Mouse (Mus musculus): ENCODE data around the gene Ppm1e.

The Ppm1e gene

GRCm38 (mm10) chr11:87250132-87250531 is 108.7 kb downstream of the Ppm1e start:
- DNase-seq (ENCODE audit: low spot score in 2 of 2): no peak

DNA sequence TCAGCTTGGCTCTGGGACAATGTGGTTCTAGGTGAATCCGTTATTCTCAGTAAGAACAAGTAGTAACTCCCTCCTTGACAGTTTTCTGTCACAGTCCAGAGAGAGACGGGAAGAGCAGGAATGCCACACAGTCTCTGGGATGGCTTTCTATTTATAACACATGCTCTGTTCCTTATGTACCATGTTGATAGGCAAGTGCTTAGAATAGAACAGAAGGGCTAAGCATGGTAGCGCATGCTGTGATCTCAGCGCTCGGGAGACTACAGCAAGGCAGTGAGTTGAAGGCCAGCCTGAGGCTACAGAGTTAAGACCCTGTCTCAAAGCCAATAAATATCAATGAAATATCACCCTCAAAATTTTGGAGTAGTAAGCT is 111.3 kb downstream of the Ppm1e start:
- no peak for DNase-seq (ENCODE audit: low spot score in 2 of 2)

- no peak for DNase-seq (ENCODE audit: low spot score in 2 of 2)
Measured at GRCm38 (mm10) chr11:87246724-87247493, 111.9 kb downstream of the Ppm1e start.

DNA sequence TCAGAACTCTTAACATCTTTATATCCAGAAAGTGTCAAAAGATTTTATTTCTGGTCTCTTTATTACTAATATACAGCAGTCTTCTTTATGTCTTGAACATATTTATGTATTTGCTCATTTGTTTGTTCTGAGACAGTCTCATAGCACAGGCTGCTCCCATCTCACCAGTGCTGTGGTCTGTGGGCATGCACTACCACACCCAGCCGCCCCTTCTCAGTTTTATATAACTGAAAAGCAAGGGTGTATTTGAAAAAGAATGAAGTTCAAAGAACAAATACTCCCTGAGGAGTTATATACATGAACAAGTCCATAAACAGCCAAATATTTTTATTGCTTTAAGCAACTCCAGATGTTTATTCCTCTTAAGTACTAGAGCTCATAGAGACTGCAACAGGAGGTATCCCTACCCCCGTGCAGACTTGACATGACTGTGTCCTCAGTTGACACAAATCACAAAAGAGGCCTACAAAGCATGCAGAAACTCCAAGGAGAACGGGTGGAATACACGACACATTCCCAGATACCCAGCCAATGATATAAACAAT is 112.6 kb downstream of the Ppm1e start:
- DNase-seq (ENCODE audit: low spot score in 2 of 2): no peak

GRCm38 (mm10) chr11:87245171-87245840 is 113.5 kb downstream of the Ppm1e start:
- DNase-seq (ENCODE audit: low spot score in 2 of 2): no peak

GRCm38 (mm10) chr11:87241256-87241655 is 117.6 kb downstream of the Ppm1e start:
- DNase-seq (ENCODE audit: low spot score in 2 of 2): no peak

DNA sequence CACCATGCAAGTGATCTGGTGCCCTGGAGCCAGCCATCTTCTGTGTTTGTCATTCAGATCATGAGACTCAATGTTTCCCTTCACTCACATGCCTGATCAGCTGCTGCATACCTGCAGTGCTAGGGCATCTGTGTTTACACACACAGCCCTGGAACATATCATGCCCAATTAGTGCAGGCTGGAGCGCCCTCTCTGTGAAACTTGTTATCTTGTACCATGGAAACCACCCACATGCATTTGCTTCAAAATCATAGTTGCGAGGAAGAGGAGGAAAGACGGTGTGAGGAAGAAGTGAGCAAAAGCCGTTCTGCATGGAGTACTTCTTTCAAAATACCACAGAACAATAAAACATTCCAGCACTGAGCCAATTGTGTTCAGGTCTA is 118.0 kb downstream of the Ppm1e start:
- no peak for DNase-seq (ENCODE audit: low spot score in 2 of 2)

- no peak for DNase-seq (ENCODE audit: low spot score in 2 of 2)
Measured at GRCm38 (mm10) chr11:87240141-87240832, 118.5 kb downstream of the Ppm1e start.

GRCm38 (mm10) chr11:87238891-87239530 is 119.8 kb downstream of the Ppm1e start:
- DNase-seq (ENCODE audit: low spot score in 2 of 2): no peak

DNA sequence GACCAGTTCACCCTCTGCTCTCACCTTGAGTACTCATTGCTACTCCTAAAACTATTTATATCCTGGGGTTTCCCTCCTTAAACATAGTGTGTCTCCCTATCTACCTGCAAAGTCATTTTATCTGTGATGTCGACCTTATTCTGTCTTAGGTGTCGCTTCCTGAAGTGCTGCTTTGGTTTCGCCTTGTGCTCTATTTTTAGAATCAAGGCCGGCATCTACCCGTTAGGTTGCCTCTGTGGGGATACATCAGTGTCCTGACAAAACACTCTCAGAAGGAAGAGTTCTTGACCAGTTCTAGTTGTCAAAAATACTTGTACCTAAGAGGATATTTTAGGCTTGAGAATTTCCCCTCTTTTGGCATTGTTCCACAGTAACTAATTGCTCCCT is 123.3 kb downstream of the Ppm1e start:
- DNase-seq (ENCODE audit: low spot score in 2 of 2): no peak

DNA sequence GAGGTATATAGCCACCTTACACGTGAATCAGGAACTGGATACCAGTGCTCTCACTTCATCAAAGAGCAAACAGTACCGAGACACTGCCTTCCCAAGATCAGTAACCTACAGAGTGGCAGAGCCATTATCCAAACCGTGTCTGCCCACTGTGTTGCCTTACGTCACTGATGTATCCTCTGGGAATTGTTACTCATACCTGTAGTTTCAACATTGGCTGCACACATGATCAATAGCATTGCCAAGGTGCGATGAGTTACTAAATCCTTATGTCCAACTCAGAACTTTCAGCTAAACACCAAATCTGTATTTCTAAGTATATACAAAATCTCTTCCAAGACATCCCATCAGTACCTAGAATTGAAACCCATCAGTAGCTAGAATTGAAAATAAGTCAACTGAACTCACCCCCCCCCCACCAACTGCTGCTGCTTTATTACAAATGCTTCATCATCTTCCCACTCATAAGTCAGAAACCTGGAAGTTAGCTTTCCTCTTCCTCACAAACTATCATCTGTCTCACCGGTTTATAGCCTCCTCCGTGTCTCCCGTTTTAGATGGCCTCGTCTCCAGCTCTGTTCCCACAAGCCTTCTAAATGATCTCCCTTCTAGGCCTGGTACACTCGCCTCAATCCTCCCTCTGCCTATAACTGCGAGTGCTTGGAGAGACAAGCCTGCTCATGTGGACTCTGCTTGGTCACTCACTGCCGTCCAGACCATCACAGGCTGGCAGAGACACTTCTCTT is 123.9 kb downstream of the Ppm1e start:
- DNase-seq (ENCODE audit: low spot score in 2 of 2): no peak

DNA sequence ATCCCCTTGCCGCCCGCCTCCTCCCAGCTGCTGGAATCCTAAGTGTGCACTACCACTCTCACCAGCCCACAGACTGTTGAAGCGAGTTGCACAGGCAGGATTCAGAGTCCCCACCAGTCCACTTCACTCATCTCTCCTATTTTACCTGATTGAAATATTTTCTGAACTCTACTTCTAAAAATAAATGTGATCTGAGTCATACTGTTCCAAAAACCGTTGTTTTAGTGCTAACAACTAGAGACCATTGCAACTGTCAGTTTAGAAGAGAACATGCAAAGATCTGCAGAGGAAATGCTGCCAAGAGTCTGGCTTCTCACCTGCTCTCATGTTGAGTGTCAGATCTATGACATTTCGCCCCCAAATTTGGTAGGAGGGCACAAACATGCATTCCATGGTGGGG is 125.4 kb downstream of the Ppm1e start:
- no peak for DNase-seq (ENCODE audit: low spot score in 2 of 2)

- DNase-seq (ENCODE audit: low spot score in 2 of 2): no peak
Measured at GRCm38 (mm10) chr11:87227056-87227455, 131.8 kb downstream of the Ppm1e start.

DNA sequence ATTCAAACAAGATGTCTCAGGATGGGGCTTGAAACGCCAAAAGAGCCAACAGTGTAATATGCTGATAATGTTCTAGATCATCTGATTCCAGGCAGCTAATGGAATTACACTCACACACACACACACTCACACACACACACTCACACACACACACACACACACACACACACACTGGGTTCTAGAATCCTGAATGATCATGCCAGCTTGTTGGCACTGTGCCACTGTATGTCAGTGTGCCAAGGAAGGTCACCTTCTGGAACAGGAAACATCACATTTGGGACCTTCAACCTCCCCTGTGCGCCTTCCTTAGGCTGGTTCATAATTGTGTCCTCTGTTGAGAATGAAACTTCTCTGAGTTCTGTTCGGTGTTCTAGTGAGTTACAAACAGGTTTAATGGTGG is 136.1 kb downstream of the Ppm1e start:
- DNase-seq (ENCODE audit: low spot score in 2 of 2): no peak

- no peak for DNase-seq (ENCODE audit: low spot score in 2 of 2)
Measured at GRCm38 (mm10) chr11:87212313-87212712, 146.5 kb downstream of the Ppm1e start.
